Mouse (Mus musculus) left cerebral cortex, postnatal 4 days (tissue): ENCODE measurements around the gene Pabpn1. TPM values are rescaled to one million over a fixed set of nuclear protein-coding genes. Genes with fewer than 3 reads are reported as not detected.
A peak's percentile ranks its signal among the peaks of the same experiment; 100 is the strongest.
"Not testable (repeated sequence)": the region's sequence is repeated elsewhere in the genome, so short reads cannot be mapped to it uniquely, and the experiment has no call there.

ENCODE experiments used
- DNase-seq: peaks from one replicate; pipeline ENCODE4 v3.0.0-alpha.2; 2022
- intact Hi-C: fragments of 180-260 bp; cut with DNase I; formaldehyde crosslinking; loops from one replicate; pipeline ENCODE4 v1.15.1; 2025
- total RNA-seq, 2 experiments: library from RNA; stranded (reverse); gene quantifications; 2 replicates each; pipeline ENCODE4 v1.2.3; 2021

Pabpn1 gene
- total RNA-seq, 2 experiments from 2014 or later = 325 to 354 TPM

GRCm38 (mm10) chr14:54935904-54936830 is 43.9 kb downstream of the Pabpn1 start, which contains the start of gene Cmtm5:
Cmtm5 (plus strand) TSS chr14:54936261.
- intact Hi-C loops = no loop called here
- peak; percentile 75 for DNase-seq

DNA sequence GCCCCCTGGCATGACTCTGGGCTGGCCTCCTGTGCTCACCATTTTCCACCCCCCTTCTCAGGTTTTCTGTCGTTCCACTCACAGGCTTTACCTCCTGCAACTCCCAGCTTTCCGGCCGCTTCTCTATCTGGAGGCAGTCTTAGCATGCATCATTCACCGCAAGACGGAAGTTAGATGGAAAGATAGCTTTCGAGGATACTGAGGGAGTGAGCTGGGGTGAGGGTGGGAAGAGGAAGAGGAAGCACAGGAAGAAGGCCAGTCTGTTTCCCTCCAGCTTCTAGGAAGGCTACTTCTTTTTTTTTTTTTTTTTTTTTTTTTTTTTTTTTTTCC is 44.5 kb downstream of the Pabpn1 start:
- intact Hi-C loops = no loop called here
- DNase-seq = no peak

GRCm38 (mm10) chr14:54937361-54938182 is 45.3 kb downstream of the Pabpn1 start:
- no peak for DNase-seq
- intact Hi-C loops = no loop called here

- intact Hi-C loops = no loop called here
Observed at GRCm38 (mm10) chr14:54938431-54939219, 46.3 kb downstream of the Pabpn1 start.

DNA sequence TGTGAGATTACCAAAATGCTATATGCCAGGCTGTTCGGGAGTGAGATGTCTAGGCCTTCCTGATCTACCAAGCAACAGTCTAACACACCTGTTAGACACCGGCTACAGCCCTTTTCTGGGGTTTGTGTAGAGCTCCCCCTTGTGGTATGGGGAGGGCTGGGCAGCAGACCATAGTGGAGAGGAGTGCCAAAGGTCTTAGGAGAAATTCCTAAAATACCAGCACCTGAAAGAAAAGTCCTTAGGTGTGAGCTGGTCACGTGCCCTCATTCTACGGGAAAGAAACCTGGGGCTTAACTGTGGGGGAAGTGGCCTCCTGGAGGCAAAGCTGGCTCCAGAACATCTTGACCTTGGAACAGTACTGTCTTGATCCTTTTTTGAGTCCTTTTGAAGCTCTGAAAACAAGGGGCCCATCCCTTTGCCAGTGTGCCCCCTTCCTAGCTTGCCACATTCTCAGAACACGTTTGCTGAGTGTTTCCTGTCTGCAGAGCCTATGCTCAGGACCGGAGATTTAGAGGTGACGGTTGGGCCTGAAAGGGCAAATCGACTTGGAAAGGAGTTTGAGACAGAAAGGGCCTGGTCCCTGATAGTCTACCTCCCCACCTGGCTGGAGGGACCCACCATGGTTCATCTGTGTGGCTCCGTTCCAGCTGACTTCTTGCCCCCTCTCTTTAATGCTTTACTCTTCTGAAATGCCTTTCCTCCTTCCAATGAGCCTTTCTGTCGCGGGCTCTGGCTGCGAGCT is 47.3 kb downstream of the Pabpn1 start:
- intact Hi-C loops = no loop called here
- DNase-seq = peak; percentile 56

More at GRCm38 (mm10) chr14:54938431-54939219, 46.3 kb downstream of the Pabpn1 start:
- no peak for DNase-seq

GRCm38 (mm10) chr14:54940176-54940530 is 47.9 kb downstream of the Pabpn1 start:
- no peak for DNase-seq
- intact Hi-C loops = no loop called here

- intact Hi-C loops = no loop called here
- no peak for DNase-seq
Observed at GRCm38 (mm10) chr14:54941024-54941978, 49.0 kb downstream of the Pabpn1 start.

DNA sequence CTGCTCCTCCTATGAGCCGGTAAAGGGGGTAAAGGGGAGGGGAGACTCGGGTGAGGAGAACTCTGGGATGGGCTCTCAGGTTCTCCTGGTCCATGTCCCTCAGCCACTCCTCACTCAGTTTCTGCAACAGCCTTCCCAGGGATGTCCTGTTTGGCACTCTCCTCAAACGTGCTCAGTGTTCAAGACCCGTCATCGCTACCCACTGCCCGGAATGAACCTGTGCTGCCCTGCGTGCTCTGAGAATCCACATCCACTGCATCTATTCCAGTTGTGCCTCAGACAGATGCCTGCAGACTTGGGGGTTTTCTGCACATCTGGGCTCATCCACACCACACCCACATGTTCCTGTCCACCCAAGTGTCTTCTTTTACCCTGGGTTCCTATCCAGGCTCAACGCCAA is 50.2 kb downstream of the Pabpn1 start:
- DNase-seq = no peak
- intact Hi-C loops = no loop called here

DNA sequence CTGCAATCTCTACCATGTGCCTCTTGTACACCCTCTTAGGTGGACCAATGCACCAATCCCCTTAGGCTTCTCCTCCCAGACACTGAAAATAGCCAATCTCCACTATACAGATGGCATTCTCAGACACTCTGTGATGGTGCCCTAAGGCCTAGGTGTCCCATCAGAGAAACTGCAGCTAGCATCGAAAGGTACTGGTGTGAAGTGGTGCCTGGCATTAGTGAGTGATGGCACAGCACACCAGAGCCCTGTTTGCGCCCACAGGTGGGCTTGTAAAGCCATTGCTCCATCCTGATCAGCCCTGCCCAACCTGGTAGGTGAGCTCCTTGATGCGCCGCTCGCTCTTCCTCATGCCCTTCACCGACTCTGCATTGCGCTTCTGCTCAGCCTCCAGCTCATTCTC is 51.7 kb downstream of the Pabpn1 start:
- intact Hi-C loops = no loop called here

GRCm38 (mm10) chr14:54944939-54945338 is 52.6 kb downstream of the Pabpn1 start:
- no peak for DNase-seq
- intact Hi-C loops = no loop called here

More for the DNA sequence above, 51.7 kb downstream of the Pabpn1 start:
- no peak for DNase-seq

GRCm38 (mm10) chr14:54945975-54946704 is 53.8 kb downstream of the Pabpn1 start:
- intact Hi-C loops = no loop called here
- DNase-seq = no peak

DNA sequence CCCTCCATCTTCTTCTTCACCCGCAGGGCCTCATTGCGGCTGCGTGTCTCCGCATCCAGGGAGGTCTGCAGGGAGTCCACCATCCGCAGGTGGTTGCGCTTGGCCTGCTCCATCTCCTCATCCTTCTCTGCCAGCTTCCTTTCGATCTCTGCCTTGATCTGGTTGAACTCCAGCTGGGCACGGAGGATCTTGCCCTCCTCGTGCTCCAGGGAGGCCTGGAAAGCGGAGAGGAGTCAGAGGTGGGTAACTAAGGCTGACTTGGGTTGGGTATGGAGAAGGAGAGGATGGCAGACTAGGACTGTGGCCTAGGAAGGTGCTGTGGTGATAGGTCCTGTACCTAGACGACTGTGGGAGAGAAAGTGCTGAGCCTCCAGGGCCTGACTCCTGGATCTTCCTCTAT is 54.7 kb downstream of the Pabpn1 start:
- intact Hi-C loops, DNase-seq: not testable (repeated sequence)

Other genes starting within 250 kb of the Pabpn1 start
- gene 1700123O20Rik, start 206.3 kb upstream of the Pabpn1 start, total RNA-seq = 10 to 100 TPM; 27.4 to 30.2 TPM
- 100 to 1,000 TPM; 273 to 279 TPM for gene Acin1, start 205.6 kb upstream of the Pabpn1 start, total RNA-seq
- gene Gm29776, start 193.7 kb upstream of the Pabpn1 start, total RNA-seq = not detected
- not detected for gene Cebpe, start 180.3 kb upstream of the Pabpn1 start, total RNA-seq
- gene Slc7a8, start 110.6 kb upstream of the Pabpn1 start, total RNA-seq = 10 to 100 TPM; 33.7 to 36.5 TPM
- not detected for gene Rnf212b, start 78.4 kb upstream of the Pabpn1 start, total RNA-seq
- 10 to 100 TPM in 1 of 2 experiments, 1 to 10 TPM in 1; 7.9 to 17.0 TPM for gene Homez, start 21.5 kb upstream of the Pabpn1 start, total RNA-seq
- gene Ppp1r3e, start 14.9 kb upstream of the Pabpn1 start, total RNA-seq = 10 to 100 TPM; 50.0 to 54.6 TPM
- gene Bcl2l2, start 9.1 kb upstream of the Pabpn1 start, total RNA-seq = 10 to 100 TPM; 49.9 to 54.6 TPM
- not detected for gene Gm20521, start 9.1 kb upstream of the Pabpn1 start, total RNA-seq
- 100 to 1,000 TPM; 345 to 405 TPM for gene Slc22a17, start 20.6 kb downstream of the Pabpn1 start, total RNA-seq
- gene Efs, start 33.6 kb downstream of the Pabpn1 start, total RNA-seq = 10 to 100 TPM; 15.0 to 15.9 TPM
- gene Il25, start 40.2 kb downstream of the Pabpn1 start, total RNA-seq = not detected
- gene Cmtm5, start 43.8 kb downstream of the Pabpn1 start, total RNA-seq = 10 to 100 TPM in 1 of 2 experiments, 1 to 10 TPM in 1; 7.5 to 11.1 TPM
- 1 to 10 TPM; 2.7 TPM for gene Myh6, start 74.4 kb downstream of the Pabpn1 start, total RNA-seq
- gene Gm17428, start 84.4 kb downstream of the Pabpn1 start, total RNA-seq = not detected
- gene Myh7, start 102.1 kb downstream of the Pabpn1 start, total RNA-seq = 1 to 10 TPM; 3.9 to 5.5 TPM
- gene Ngdn, start 123.0 kb downstream of the Pabpn1 start, total RNA-seq = 10 to 100 TPM; 26.3 to 29.0 TPM
- 10 to 100 TPM; 28.2 to 29.4 TPM for gene Zfhx2, start 199.8 kb downstream of the Pabpn1 start, total RNA-seq
- gene Thtpa, start 202.3 kb downstream of the Pabpn1 start, total RNA-seq = 10 to 100 TPM; 34.7 to 35.7 TPM
- gene Ap1g2, start 214.1 kb downstream of the Pabpn1 start, total RNA-seq = 10 to 100 TPM; 25.8 to 31.4 TPM
- 100 to 1,000 TPM; 366 to 399 TPM for gene Jph4, start 224.4 kb downstream of the Pabpn1 start, total RNA-seq